Mouse (Mus musculus) midbrain, embryonic 13.5 days (tissue): Measurements from ENCODE around the gene Kirrel3. TPM values are rescaled to one million over a fixed set of nuclear protein-coding genes. Genes with fewer than 3 reads are reported as not detected.

Experiments used
- ATAC-seq: fragments of 200-750 bp; cut with Nextera tagmentation; 2 replicates; pipeline ENCODE4 v1.8.0; 2017; ENCODE audit warnings: mild to moderate bottlenecking, moderate TSS enrichment, moderate library complexity
- H3K27ac ChIP-seq: fragments of 300-500 bp; sonication (generic); 2 replicates; pipeline ENCODE4 v1.5.1; 2015; ENCODE audit warnings: inconsistent platforms, mild to moderate bottlenecking, moderate library complexity
- H3K27me3 ChIP-seq: fragments of 300-500 bp; sonication (generic); 2 replicates; pipeline ENCODE4 v1.6.1; 2015; ENCODE audit warnings: mild to moderate bottlenecking, inconsistent platforms
- H3K36me3 ChIP-seq: fragments of 300-500 bp; sonication (generic); 2 replicates; pipeline ENCODE4 v1.6.1; 2015; ENCODE audit warnings: mild to moderate bottlenecking, inconsistent platforms
- H3K4me1 ChIP-seq: fragments of 300-500 bp; sonication (generic); replicated peaks from 2 replicates; pipeline ENCODE4 v1.6.1; 2015; ENCODE audit warnings: inconsistent platforms
- H3K4me2 ChIP-seq: fragments of 300-500 bp; sonication (generic); replicated peaks from 2 replicates; pipeline ENCODE4 v1.6.1; 2015; ENCODE audit warnings: moderate library complexity, mild to moderate bottlenecking, inconsistent platforms
- H3K4me3 ChIP-seq: fragments of 300-500 bp; sonication (generic); replicated peaks from 2 replicates; pipeline ENCODE4 v1.5.1; 2015; ENCODE audit warnings: mild to moderate bottlenecking, inconsistent platforms
- H3K9ac ChIP-seq: fragments of 300-500 bp; sonication (generic); replicated peaks from 2 replicates; pipeline ENCODE4 v1.6.1; 2015; ENCODE audit warnings: mild to moderate bottlenecking, inconsistent platforms
- H3K9me3 ChIP-seq: fragments of 300-500 bp; sonication (generic); 2 replicates; pipeline ENCODE4 v1.6.1; 2016; ENCODE audit warnings: mild to moderate bottlenecking, inconsistent platforms
- WGBS: fragments of 180-500 bp; shearing (Covaris S2); methylation state at CpG from one replicate; pipeline ENCODE4 v1.1.7; 2015; 5-methylcytosine and 5-hydroxymethylcytosine counted together
- polyA plus RNA-seq: library from polyadenylated mRNA; unstranded; fragments of >200 nt; fragmentation: Nextera tagmentation; extraction: Ambion mirVana; gene quantifications from 2 replicates; pipeline ENCODE4 v1.2.1, GENCODE M21; 2015

Gene Kirrel3
- polyA plus RNA-seq, 1 experiment from 2014 or later, result 24.0 TPM

- 37% methylated on average over 13 of the region's 13 CpGs for WGBS
- no peak overlapping the region for H3K4me3 ChIP-seq
Observed at GRCm38 (mm10) chr9:35017563-35017962, 531.9 kb downstream of the Kirrel3 start.

GRCm38 (mm10) chr9:35018056-35018455, 532.4 kb downstream of the Kirrel3 start:
- Histone ChIP-seq H3K27me3 (no peaks in the 10 kb centered on the region), H3K27ac (no peak overlapping the region; the same call in 1 of the 2 replicates), H3K4me2 (peak overlapping the region; percentile 32; the same call in 1 of the 2 replicates), H3K36me3 (0 out of 2 replicates have a peak, but pooled peaks cover 3% of the 10 kb centered on the region), H3K4me1 (peaks cover 20% of the 10 kb centered on the region), H3K4me3 (no peak overlapping the region), H3K9ac (no peak overlapping the region; the same call in 1 of the 2 replicates), H3K9me3 (no peaks in the 10 kb centered on the region)
- WGBS, result 57% methylated on average over 5 of the region's 5 CpGs
- ATAC-seq, result peak; percentile 58; the same call in 1 of the 2 replicates

More at GRCm38 (mm10) chr9:35017563-35017962, 531.9 kb downstream of the Kirrel3 start:
- Histone ChIP-seq H3K27me3 (no peaks in the 10 kb centered on the region), H3K36me3 (0 out of 2 replicates have a peak, but pooled peaks cover 3% of the 10 kb centered on the region), H3K4me2 (peak overlapping the region; percentile 32; the same call in 1 of the 2 replicates), H3K27ac (peak overlapping the region; percentile 54), H3K4me1 (peaks cover 20% of the 10 kb centered on the region), H3K9ac (peak overlapping the region; percentile 28; the same call in 1 of the 2 replicates), H3K9me3 (no peaks in the 10 kb centered on the region)
- ATAC-seq, result peak; percentile 77

GRCm38 (mm10) chr9:35019372-35019771, 533.7 kb downstream of the Kirrel3 start:
- Histone ChIP-seq H3K27ac (no peak overlapping the region), H3K4me1 (peaks cover 21% of the 10 kb centered on the region), H3K4me3 (no peak overlapping the region), H3K9ac (no peak overlapping the region), H3K27me3 (0 out of 2 replicates have a peak, but pooled peaks cover 8% of the 10 kb centered on the region), H3K36me3 (0 out of 2 replicates have a peak, but pooled peaks cover 3% of the 10 kb centered on the region), H3K9me3 (no peaks in the 10 kb centered on the region), H3K4me2 (no peak overlapping the region)
- ATAC-seq, result peak; percentile 54; the same call in 1 of the 2 replicates
- WGBS, result 11% methylated on average over 3 of the region's 3 CpGs

GRCm38 (mm10) chr9:35020015-35020653, 534.4 kb downstream of the Kirrel3 start:
- H3K4me2 ChIP-seq, result no peak overlapping the region
- H3K4me1 ChIP-seq, result peaks cover 29% of the 10 kb centered on the region
- H3K4me3 ChIP-seq, result no peak overlapping the region
- H3K27me3 ChIP-seq, result 0 out of 2 replicates have a peak, but pooled peaks cover 9% of the 10 kb centered on the region
- no peak overlapping the region for H3K9ac ChIP-seq
- ATAC-seq, result no peak
- 0 out of 2 replicates have a peak, but pooled peaks cover 3% of the 10 kb centered on the region for H3K36me3 ChIP-seq
- no peaks in the 10 kb centered on the region for H3K9me3 ChIP-seq
- no peak overlapping the region for H3K27ac ChIP-seq
- 63% methylated on average over 11 of the region's 11 CpGs for WGBS

- Histone ChIP-seq H3K9ac (no peak overlapping the region), H3K4me2 (no peak overlapping the region), H3K27me3 (0 out of 2 replicates have a peak, but pooled peaks cover 13% of the 10 kb centered on the region), H3K27ac (no peak overlapping the region), H3K36me3 (0 out of 2 replicates have a peak, but pooled peaks cover 3% of the 10 kb centered on the region), H3K4me3 (no peak overlapping the region), H3K9me3 (no peaks in the 10 kb centered on the region), H3K4me1 (peaks cover 31% of the 10 kb centered on the region)
- no peak for ATAC-seq
- 90% methylated on average over 1 of the region's 1 CpGs for WGBS
Observed at GRCm38 (mm10) chr9:35021744-35022143, 536.0 kb downstream of the Kirrel3 start.

GRCm38 (mm10) chr9:35024591-35025496, 539.1 kb downstream of the Kirrel3 start:
- Histone ChIP-seq H3K27me3 (0 out of 2 replicates have a peak, but pooled peaks cover 13% of the 10 kb centered on the region), H3K4me3 (peak overlapping the region; percentile 34), H3K27ac (no peak overlapping the region), H3K9me3 (no peaks in the 10 kb centered on the region), H3K4me2 (peak overlapping the region; percentile 62), H3K9ac (peak overlapping the region; percentile 56), H3K36me3 (peaks cover 8% of the 10 kb centered on the region; the same call in 1 of the 2 replicates), H3K4me1 (peaks cover 12% of the 10 kb centered on the region)
- peak; percentile 61 for ATAC-seq
- 3% methylated on average over 25 of the region's 25 CpGs for WGBS

GRCm38 (mm10) chr9:35026311-35026710, 540.6 kb downstream of the Kirrel3 start:
- Histone ChIP-seq H3K27ac (no peak overlapping the region), H3K4me1 (peaks cover 12% of the 10 kb centered on the region), H3K9me3 (no peaks in the 10 kb centered on the region), H3K27me3 (0 out of 2 replicates have a peak, but pooled peaks cover 13% of the 10 kb centered on the region), H3K4me2 (no peak overlapping the region), H3K9ac (no peak overlapping the region), H3K4me3 (no peak overlapping the region), H3K36me3 (peaks cover 5% of the 10 kb centered on the region; the same call in 1 of the 2 replicates)
- ATAC-seq, result no peak
- WGBS, result 86% methylated on average over 6 of the region's 6 CpGs

GRCm38 (mm10) chr9:35026897-35027311, 541.2 kb downstream of the Kirrel3 start:
- no peak overlapping the region for H3K4me3 ChIP-seq
- H3K9ac ChIP-seq, result no peak overlapping the region
- no peak overlapping the region for H3K27ac ChIP-seq
- 73% methylated on average over 6 of the region's 6 CpGs for WGBS
- ATAC-seq, result no peak
- H3K9me3 ChIP-seq, result no peaks in the 10 kb centered on the region
- peaks cover 12% of the 10 kb centered on the region for H3K4me1 ChIP-seq
- 0 out of 2 replicates have a peak, but pooled peaks cover 13% of the 10 kb centered on the region for H3K27me3 ChIP-seq
- no peak overlapping the region for H3K4me2 ChIP-seq
- peaks cover 4% of the 10 kb centered on the region; the same call in 1 of the 2 replicates for H3K36me3 ChIP-seq

GRCm38 (mm10) chr9:35027382-35027997, 541.8 kb downstream of the Kirrel3 start:
- no peak overlapping the region for H3K4me3 ChIP-seq
- WGBS, result 87% methylated on average over 6 of the region's 6 CpGs
- no peak for ATAC-seq
- peaks cover 12% of the 10 kb centered on the region for H3K4me1 ChIP-seq
- H3K36me3 ChIP-seq, result peaks cover 4% of the 10 kb centered on the region; the same call in 1 of the 2 replicates
- no peak overlapping the region for H3K9ac ChIP-seq
- H3K27me3 ChIP-seq, result 0 out of 2 replicates have a peak, but pooled peaks cover 13% of the 10 kb centered on the region
- H3K9me3 ChIP-seq, result no peaks in the 10 kb centered on the region
- H3K4me2 ChIP-seq, result no peak overlapping the region
- H3K27ac ChIP-seq, result no peak overlapping the region

- Histone ChIP-seq H3K9me3 (no peaks in the 10 kb centered on the region), H3K27ac (no peak overlapping the region), H3K27me3 (no peaks in the 10 kb centered on the region), H3K4me3 (no peak overlapping the region), H3K9ac (no peak overlapping the region), H3K4me1 (no peaks in the 10 kb centered on the region), H3K4me2 (no peak overlapping the region), H3K36me3 (peaks cover 10% of the 10 kb centered on the region; the same call in 1 of the 2 replicates)
- WGBS, result 84% methylated on average over 5 of the region's 5 CpGs
- no peak for ATAC-seq
Observed at GRCm38 (mm10) chr9:35030823-35031222, 545.1 kb downstream of the Kirrel3 start.

GRCm38 (mm10) chr9:35032457-35032856, 546.8 kb downstream of the Kirrel3 start:
- no peak overlapping the region for H3K9ac ChIP-seq
- WGBS, result 78% methylated on average over 6 of the region's 6 CpGs
- H3K4me2 ChIP-seq, result no peak overlapping the region
- no peaks in the 10 kb centered on the region for H3K4me1 ChIP-seq
- H3K36me3 ChIP-seq, result peaks cover 12% of the 10 kb centered on the region; the same call in 1 of the 2 replicates
- no peak overlapping the region for H3K27ac ChIP-seq
- H3K27me3 ChIP-seq, result no peaks in the 10 kb centered on the region
- no peak for ATAC-seq
- H3K4me3 ChIP-seq, result no peak overlapping the region
- no peaks in the 10 kb centered on the region for H3K9me3 ChIP-seq
